Mouse (Mus musculus) right cerebral cortex, postnatal 14 days (tissue): ENCODE measurements around the gene Fgfr2.
A peak's percentile ranks its signal among the peaks of the same experiment; 100 is the strongest.

Experiments
- DNase-seq: peaks from one replicate; pipeline ENCODE4 v3.0.0; 2022

The Fgfr2 gene

DNA sequence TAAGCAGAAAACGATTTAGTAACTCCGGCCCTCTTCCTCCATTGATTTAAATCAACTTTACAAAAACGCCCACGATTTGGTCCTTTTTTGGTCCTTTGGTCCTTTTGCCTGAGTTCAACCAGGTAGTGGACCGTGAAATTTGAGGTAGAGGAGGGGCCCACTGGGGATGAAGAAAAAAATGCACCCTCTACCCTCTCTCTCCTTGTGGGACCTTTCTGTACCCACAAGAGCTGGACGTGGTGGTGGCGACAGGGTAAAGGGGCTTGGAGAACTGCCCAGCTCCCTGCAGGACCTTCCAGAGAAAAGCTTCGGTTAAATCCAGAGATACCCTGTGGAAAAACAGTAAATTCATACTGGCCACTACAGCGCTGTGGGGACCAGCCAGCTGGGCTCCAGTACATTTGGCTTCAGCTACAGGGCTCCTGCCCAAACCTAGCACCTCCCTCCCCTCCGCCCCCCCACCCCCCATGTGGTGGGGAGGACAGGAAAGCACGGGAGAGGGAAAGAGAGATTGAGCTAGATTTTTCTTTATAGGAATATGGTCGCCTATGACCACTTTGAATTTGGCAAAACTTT, 2185.8 kb downstream of the Fgfr2 start:
- DNase-seq = no peak

DNA sequence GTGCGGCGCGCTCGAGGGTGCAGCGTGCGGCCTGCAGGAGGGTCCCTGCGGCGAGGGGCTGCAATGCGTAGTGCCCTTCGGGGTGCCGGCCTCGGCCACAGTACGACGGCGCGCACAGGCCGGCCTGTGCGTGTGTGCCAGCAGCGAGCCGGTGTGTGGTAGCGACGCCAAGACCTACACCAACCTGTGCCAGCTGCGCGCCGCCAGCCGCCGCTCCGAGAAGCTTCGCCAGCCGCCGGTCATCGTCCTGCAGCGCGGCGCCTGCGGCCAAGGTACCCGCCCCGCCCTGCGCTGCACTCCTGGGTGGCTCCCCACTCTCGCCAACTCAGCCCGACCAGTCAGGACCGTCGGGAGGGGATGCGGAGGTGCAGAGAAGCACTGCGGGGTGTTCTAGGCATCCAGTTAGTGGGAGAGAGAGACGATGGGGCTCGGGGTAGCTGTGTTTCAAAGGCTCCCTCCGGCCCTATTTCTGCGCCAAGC, 2186.6 kb downstream of the Fgfr2 start:
- no peak for DNase-seq

DNA sequence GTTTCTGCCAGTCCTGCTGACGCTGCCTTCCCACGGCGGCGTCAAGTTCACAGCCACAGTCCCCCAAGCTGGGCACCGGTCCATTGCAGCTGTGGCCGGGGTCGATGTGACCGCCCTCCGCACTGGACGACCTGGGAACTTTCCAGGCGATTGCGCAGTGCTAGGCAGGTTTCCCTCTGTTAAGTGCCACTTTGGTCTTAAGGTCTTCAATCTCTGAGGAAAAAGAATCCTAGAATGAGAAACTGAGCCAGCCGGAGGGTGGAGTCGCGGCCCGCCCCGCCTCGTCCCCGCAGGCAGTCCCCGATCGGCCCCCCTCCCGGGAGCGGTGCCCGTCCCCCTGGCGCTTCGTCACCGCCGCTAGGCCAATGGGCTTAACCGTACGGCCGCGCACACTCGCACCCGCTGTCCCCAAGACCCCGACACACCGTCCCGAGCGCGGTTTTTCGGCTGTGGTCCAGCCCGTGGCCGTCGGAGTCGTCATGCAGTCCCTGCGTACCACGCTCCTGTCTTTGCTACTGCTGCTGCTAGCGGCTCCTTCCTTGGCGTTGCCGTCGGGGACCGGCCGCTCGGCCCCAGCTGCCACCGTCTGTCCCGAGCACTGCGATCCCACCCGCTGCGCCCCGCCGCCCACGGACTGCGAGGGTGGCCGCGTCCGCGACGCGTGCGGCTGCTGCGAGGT, 2187.2 kb downstream of the Fgfr2 start, which contains the start of gene Htra1:
Htra1 (plus strand) TSS at position 319 of the 679 bp plus-strand sequence.
- DNase-seq = peak; percentile 69

DNA sequence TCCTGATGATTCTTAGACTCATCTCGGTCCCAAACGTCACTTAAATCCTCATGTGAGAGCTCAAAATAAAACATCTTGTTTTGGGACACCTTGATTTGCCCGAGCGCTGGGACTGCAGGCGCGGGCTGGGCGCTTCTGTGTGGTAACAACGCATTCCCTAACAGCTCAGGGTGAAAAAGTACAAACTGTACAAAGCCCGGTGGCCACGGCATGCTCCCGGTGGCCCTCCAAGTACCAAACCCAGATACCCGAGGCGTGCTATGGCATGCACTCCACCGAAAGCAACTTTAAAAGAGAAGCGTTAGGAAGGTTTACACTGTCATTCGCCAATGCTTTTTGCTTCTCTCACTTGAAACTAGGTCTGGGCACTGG, 2187.7 kb downstream of the Fgfr2 start:
- DNase-seq = no peak

DNA sequence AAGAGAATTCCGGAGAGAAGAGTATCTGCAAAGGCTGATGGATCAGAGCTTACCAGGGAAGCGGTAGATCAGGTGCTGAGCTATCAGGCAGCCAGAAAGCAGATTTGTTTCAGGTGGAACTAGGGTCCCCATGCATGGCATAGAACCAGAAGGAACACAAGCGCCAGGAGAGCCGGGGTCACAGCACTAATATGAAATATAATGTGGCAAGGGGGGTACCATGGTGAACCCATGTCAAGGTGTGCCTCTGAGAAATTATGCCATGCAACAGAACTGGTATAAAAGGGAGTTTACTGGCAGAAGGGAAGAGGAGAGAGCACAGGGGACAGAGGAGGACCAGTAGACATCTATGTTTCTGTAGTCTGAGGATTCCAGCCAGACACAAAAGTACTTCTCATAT, 2188.5 kb downstream of the Fgfr2 start:
- DNase-seq = no peak

DNA sequence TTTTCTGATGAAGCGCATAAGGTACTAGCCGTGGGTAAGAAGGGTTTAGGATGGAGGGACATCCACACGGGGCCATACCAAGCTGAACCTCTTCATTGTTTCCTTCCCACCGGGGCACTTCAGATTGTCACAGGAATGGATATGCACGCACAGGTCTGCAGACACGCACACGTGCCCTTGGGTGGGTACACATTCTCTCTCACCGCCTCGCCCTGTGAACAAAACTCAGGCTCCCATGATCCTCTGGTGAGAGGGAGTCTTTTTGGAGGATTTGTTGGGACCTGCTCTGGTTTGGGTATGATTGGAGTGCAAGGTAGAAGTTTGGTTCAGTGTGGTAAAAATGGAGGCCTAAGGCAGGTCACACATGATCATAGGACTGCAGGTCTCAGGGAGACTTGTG, 2190.2 kb downstream of the Fgfr2 start:
- DNase-seq = no peak

DNA sequence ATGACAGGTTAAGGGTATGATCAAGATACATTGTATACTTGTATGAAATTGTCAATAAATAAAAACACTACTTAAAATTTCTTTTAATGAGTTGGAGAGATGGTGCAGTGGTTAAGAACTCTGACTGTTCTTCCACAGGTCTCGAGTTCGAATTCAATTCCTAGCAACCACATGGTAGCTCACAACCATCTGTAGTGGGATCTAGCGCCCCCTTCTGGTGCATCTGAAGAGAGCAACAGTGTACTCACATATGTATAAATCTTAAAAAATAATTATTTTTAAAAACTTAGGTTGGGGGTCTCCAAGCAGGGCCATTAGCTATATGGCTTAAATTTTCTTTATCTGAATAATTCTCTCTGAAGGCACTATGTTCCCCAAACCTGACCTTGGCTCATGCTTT, 2192.7 kb downstream of the Fgfr2 start:
- no peak for DNase-seq

DNA sequence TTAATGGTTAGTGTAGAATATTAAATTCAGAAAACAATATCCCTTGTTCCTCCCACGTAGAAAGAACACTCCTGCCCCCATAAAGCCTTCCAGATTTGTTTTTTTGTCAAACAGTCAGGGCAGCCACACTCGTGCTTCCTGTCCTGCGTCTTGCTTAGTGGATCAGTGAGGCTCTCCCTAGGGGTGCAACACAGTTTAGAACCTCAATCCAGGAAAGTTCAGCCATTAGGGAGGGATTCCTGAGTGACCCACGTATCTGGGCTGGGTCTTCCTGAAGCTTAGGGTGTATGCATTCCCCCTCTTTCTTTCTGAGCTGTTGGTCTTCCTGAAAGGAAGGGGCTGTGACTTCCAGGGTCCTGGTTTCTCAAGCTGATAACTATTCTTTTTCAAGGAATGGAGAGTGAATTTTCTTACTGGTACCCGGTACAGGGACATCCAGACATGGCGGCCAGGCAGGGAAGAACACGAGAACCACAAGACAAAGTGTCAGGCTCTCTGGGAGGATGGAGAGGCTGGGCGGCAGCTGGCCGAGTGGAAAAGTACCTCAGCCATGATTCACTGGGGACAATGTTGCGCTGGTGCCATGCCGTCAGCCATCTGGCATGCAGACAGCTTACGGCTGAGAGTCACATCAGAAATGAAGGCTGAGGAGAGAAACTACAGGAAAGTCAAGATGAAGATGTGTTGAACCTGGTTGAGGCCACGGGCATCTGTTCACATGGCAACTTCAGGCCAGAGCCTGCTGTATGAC, 2200.0 kb downstream of the Fgfr2 start:
- no peak for DNase-seq

DNA sequence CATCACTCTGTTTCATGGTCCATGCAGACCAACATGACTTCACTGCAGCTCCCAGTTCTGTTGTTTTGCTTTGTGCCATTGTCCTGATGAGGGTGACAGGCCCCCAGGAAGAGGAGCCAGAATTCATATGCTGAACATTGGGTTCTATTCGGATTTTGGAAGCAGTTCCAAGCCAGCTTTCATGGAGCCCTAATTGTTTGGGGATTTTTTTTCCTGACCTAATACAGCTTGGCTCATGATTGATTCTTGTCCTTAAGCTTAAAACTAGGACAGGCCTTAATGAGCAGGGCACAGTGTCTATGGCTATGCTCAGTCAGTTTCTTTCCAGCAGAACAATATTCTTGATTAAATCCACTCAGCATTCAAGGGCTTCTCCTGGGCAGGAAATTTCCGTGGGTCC, 2204.9 kb downstream of the Fgfr2 start:
- no peak for DNase-seq

DNA sequence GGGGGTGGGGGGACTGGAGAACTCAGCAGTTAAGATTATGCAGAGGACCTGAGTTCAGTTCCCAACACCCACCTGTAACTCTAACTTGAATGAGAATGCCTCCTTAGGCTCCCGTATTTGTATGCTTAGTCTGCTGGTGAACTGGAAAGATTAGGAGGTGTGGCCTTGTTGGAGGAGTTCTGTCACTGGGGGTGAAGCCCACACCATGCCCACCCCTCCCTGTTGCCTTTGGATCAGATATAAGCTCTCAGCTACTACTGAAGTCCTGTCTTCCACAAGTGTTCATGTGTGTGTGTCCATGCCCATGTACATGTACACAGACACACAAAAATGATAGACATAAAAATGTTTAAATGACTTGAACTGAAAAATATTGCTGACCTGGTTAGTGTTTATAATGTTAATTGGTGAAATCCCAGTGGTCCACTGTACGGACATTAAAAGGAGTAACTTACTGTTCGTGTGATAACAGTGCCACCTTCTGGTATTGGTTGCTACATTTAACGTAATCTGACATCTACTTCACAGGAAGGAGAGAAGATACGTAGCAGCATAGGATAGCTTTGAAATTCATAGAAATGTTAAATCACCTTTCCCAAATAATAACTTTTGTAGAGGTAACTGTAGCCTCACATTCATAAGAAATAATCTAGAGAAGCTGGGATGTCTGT, 2208.3 kb downstream of the Fgfr2 start:
- no peak for DNase-seq

DNA sequence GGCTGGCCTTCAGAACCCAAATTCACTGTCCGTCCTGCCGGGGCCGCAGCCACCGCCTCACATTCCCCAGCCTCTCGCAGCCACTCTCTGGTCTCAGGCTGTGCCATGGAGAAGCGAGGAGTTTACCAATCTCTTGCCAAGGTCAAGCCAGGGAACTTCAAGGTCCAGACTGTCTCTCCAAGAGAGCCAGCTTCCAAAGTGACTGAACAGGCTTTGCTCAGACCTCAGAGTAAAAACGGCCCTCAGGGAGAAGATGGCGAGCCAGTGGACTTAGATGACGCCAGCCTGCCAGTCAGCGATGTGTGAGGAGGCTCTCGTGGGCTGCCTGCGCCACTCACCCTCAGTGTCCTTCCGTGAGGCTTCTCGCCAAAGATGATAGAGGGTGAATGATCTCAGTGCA, 2212.3 kb downstream of the Fgfr2 start:
- no peak for DNase-seq

DNA sequence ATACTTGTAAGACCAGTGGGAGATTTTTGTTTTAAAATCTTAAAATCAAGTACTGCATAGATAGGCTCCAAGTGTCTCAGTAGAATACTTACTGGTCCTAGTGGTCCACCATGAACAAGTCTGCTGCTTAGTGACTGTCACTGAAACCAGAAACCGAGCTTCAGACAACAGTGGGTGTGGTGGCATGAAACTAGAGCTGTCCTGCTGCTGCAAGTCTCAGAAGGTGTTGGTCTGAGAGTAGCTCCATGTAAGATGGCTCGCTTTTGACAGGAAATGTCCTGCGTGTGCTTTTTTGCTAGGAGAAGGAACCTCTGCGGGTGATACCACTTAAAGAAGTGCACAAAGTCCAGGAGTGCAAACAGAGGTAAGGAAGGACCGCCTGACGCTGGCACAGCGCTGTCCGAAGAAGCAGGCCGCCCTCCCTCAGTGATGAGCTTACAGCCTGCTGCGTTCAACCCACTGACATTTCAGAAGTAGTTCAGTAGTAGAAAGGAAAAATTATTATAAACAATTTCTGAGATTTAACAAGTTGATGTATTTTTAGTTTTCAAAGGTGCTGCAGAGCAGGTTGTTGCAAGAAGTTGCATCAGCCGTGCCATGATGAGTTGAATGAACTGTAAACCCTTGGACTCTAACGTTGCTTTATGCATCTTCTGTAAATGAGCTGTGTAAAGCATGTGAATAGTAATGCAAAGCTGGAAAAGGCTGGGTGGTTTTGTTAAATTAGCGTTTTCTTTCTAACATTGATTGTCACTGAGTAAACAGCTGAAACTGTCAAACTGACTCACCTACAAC, 2218.4 kb downstream of the Fgfr2 start:
- no peak for DNase-seq

DNA sequence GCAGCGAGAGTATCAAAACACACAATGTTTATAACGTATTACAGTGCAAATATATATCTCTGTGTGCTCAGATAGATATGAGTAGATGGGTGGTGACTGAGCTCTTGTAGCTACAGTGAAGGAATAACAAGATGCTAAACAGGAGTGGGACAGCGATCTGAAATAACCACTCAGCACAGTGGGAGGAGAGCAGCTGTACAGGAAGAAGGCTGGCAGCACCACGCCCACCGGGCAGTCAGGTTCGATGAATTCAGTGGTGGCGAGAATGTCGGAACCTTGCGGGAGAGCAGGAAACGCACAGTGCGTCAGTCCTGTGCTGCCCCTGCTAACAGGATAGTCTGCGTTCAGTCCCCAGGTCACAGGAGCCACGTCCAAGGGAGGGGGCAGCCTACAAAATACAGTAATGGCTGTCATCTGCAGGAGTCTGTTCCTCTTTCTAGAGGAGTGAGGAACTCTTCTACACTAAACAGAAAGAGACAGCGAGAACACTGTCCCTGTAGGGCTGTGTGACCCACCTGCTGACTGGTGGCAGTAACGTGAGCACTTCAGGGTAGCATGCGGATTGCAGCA, 2219.6 kb downstream of the Fgfr2 start:
- peak; percentile 37 for DNase-seq

DNA sequence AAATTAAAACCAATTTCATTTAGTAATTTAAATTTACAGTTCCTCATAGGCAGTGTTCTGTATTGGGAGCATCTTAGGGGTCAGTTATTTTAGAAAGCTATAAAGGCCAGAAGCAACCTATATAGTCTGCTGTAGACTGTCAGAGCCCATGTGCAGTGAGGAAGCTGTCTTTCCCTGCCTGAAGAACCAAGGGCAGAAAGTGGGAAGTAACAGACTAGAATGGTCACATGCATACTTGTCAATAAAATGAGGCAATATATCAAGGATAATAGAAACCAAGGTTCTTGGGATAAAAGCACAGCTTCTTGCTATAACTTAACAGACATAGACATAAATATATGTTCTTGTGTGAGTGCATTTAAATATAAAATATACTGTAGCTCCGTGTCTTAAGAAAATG, 2220.2 kb downstream of the Fgfr2 start:
- no peak for DNase-seq

DNA sequence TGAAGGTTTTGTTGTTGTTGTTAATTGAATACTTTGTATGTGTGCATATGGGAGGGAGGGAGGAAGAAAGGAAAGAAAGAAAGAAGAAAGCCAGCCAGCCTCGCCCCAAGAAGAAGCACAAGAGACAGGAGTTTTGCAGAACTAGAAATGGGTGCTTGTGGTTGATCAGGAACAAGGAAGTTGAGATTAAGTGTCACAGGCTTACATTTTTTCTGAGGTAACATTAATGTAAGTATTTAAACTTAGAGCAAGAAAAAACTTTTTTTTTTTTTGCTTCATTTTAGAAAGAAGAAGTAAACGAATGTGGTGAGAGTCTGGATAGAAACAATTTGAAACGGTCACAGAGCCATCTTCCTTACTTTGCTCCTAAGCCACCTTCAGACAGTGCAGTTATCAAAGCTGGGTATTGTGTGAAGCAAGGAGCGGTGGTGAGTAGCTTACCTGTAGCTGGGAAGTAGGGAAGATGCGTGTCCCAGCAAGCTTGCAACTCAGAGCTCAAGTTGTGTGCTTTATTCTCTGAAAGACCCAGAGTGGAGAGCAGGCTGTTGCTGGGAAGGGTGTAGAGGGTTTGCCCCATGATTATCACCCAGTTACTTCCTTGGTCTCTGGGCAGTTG, 2222.8 kb downstream of the Fgfr2 start:
- DNase-seq = no peak

DNA sequence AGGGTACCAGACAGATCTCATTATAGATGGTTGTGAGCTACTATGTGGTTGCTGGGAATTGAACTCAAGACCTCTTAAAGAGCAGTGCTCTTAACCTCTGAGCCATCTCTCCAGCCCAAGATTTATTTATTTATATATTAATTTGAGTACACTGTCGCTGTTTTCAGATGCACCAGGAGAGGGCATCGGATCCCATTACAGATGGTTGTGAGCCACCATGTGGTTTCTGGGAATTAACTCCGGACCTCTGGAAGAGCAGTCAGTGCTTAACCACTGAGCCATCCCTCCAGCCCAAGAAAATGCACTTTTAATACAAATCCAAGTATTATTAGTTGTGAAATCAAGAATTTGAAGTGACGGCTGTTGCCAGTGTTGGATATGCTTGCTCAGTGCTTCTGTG, 2224.8 kb downstream of the Fgfr2 start:
- no peak for DNase-seq

DNA sequence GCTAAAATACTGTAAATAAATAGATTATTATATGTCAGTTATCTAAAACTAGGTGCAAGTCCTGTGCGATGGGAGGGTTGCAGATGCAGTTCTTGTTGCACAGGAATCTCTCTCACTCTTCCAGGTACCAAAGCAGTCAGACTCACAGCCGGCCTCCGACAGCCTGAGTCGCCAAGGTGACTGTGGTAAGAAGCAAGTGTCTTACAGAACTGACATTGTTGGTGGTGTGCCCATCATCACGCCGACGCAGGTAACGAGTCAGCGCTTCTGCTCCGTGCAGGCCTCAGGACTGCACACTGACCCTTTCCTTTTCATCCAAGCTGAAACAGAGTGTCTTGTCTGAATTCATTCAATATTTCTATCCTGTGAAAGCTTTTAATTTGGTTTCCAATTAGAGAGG, 2225.9 kb downstream of the Fgfr2 start:
- no peak for DNase-seq

DNA sequence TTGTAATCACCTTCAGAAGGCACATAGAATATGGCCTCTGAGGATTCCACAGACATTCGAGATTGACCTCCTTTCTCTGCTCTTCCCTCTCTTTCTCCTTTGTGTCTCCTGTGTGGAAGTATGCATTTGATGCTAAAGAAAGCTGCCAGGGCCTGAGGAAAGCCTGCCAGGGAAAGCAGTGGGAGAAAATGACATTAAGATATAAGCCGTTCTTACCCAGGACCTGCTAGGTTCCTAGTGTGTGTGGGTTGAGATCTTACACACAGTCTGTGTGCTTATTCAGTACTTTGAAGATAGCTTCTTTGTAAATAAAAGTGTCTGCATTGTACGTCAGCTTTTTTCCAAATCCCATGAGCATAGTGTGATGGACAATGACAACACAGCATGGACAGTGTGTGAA, 2227.1 kb downstream of the Fgfr2 start:
- no peak for DNase-seq

DNA sequence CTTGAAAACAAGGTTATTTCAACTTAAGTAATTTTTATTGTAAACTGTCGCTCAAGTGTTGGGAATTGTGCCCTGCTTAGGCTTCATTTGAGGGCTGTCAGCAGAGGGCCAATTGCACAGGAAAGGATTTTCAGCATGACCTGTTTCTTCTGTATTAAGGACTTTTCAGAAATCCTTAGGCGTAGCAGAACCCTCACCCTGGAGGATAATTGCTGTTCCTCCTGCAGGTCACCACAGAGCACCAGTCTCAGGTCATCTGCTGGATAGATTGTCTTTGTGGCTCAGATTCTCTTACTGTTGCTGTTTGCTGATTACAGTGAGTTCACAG, 2227.6 kb downstream of the Fgfr2 start:
- no peak for DNase-seq

DNA sequence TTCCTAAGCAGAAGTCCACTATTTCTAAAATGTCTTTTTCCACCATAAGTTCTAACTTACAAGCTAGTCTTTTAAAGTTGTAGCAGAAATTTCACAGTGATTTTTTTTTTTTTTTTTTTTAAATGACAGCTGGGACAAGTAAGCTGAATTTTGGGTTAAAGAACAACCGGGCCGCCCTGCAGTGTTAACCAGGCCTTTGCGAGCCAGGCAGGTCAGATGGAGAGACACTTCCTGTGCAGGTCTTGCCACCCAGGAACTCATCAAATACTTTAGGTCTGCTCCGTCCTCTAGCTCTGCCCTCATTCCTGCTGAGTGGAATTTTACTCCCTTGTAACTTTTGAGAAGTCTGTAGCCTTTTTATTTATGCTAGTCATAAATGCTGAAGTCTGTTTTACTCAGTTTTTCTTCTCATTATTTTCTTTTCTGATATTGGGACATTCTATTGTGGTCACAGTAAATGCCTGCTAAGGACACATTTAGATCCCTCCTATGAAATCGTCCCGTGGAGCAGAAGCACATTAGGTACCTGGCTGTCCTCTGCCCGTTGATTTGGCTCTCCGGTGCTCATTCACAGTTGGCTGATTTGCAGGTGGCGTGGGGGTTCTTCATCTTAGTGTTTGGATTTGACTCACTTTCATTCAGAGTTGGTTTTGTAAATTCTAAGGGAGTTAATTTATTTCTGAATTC, 2228.1 kb downstream of the Fgfr2 start:
- DNase-seq = no peak

DNA sequence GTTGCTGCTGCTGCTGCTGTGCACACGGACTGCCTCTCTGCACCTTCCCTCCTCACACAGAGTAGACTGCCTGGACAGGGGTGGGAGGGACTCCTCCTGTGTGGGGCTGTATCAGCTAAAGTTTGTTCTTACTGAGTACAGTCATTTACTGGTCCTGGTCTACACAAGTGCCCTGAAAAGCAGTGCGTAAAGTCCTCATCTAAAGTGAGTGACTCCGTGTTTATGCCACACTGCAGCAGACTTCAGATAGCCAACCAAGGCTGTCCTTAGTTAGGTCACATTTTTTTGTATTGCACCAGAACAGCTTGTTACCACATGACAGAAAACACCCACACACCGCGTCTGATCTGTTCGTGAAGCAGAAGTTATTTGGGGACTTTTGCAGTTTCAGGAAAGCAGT, 2230.2 kb downstream of the Fgfr2 start:
- DNase-seq = peak; percentile 37

DNA sequence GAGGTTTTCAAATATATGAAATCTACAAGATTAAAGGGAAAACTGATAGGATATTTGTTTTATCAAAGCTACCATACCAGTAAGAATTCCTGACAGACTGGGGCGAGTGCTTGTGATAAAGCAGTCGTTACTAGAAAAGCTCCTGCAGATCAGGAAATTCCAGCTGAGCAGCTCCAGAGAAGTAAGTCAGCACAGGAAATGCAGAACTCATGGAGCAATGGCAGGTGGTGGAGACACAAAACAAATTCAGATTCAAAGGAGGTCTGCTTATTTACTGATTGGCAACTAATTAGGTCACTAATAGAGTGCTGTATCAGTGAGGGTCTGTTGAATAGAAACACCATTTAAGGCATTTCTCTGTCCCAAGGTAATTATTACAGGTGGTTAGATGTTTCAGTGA, 2232.3 kb downstream of the Fgfr2 start:
- no peak for DNase-seq
